Mouse (Mus musculus): ENCODE measurements around the gene Rnf144b. TPM values are rescaled to one million over a fixed set of nuclear protein-coding genes. Genes with fewer than 3 reads are reported as not detected.

The Rnf144b gene
- 3.1 and 3.4 TPM in 2 replicates for polyA plus RNA-seq (2015; fragmentation: Nextera tagmentation; extraction: Ambion mirVana)

- Histone ChIP-seq H3K9me3 (replicated peaks; ENCODE audit: control insufficient read depth, low read length) (no peaks in the 10 kb centered on the region), H3K4me2 (ENCODE audit: low read depth, low read length) (peak within 1 kb of the TSS; percentile 97), H3K4me1 (ENCODE audit: control insufficient read depth, insufficient read depth, low read length) (0 out of 2 replicates have a peak, but pooled peaks cover 4% of the 10 kb centered on the region), H3K27me3 (ENCODE audit: control insufficient read depth, insufficient read depth, low read length) (peaks cover 9% of the 10 kb centered on the region; the same call in 1 of the 2 replicates), H3K9ac (ENCODE audit: low read length) (peak within 1 kb of the TSS; percentile 70), H3K27ac (ENCODE audit: low read length) (no peak within 1 kb of the TSS), H3K4me3 (replicated peaks; ENCODE audit: low read length) (peak within 1 kb of the TSS; percentile 62), H3K36me3 (ENCODE audit: control insufficient read depth, insufficient read depth, low read length) (no peaks in the 10 kb centered on the region)
- WGBS, result 2% methylated on average over 55 of the region's 55 CpGs
- ATAC-seq (ENCODE audit: insufficient read depth, low FRiP score), result no peak; the same call in 1 of the 2 replicates
Observed at GRCm38 (mm10) chr13:47122537-47123430, at the start of gene Rnf144b. Gene Rnf144b (plus strand): TSS chr13:47122656.

DNA sequence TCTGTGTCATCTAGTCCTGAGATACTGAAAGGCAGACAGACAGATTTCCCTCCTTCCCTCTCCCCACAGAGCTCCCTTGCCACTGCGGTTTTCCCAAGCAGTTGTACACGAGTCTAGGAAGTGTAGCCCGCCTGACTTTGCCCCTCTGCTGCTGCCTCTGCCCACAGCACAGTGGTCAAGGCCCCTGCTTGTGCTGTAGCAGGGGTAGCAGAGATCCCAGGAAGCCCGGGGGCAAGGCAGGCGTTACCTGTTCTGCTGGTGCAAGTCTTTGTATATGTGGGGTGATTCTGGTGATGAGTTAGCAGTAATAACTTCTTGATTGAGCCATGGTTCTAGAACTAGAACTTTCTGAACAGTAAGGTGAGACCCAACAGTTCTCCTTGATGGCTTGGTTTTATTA lies 46.3 kb upstream of the Rnf144b start:
- Histone ChIP-seq H3K36me3 (ENCODE audit: control insufficient read depth, insufficient read depth, low read length) (peaks cover 14% of the 10 kb centered on the region; the same call in 1 of the 2 replicates), H3K4me3 (replicated peaks; ENCODE audit: low read length) (no peak overlapping the region), H3K4me1 (ENCODE audit: control insufficient read depth, insufficient read depth, low read length) (no peaks in the 10 kb centered on the region), H3K9ac (ENCODE audit: low read length) (no peak overlapping the region), H3K27me3 (ENCODE audit: control insufficient read depth, insufficient read depth, low read length) (no peaks in the 10 kb centered on the region), H3K9me3 (replicated peaks; ENCODE audit: control insufficient read depth, low read length) (no peaks in the 10 kb centered on the region), H3K27ac (ENCODE audit: low read length) (no peak overlapping the region), H3K4me2 (ENCODE audit: low read depth, low read length) (no peak overlapping the region)
- ATAC-seq (ENCODE audit: insufficient read depth, low FRiP score), result no peak
- WGBS, result 84% methylated on average over 5 of the region's 5 CpGs

GRCm38 (mm10) chr13:47077367-47077766 lies 45.1 kb upstream of the Rnf144b start:
- Histone ChIP-seq H3K27me3 (ENCODE audit: control insufficient read depth, insufficient read depth, low read length) (no peaks in the 10 kb centered on the region), H3K36me3 (ENCODE audit: control insufficient read depth, insufficient read depth, low read length) (peaks cover 16% of the 10 kb centered on the region; the same call in 1 of the 2 replicates), H3K9ac (ENCODE audit: low read length) (no peak overlapping the region), H3K4me2 (ENCODE audit: low read depth, low read length) (no peak overlapping the region), H3K27ac (ENCODE audit: low read length) (no peak overlapping the region), H3K9me3 (replicated peaks; ENCODE audit: control insufficient read depth, low read length) (no peaks in the 10 kb centered on the region), H3K4me1 (ENCODE audit: control insufficient read depth, insufficient read depth, low read length) (no peaks in the 10 kb centered on the region), H3K4me3 (replicated peaks; ENCODE audit: low read length) (no peak overlapping the region)
- no peak for ATAC-seq (ENCODE audit: insufficient read depth, low FRiP score)

GRCm38 (mm10) chr13:47078799-47079198 lies 43.7 kb upstream of the Rnf144b start:
- H3K27ac ChIP-seq (ENCODE audit: low read length), result no peak overlapping the region
- no peaks in the 10 kb centered on the region for H3K9me3 ChIP-seq (replicated peaks; ENCODE audit: control insufficient read depth, low read length)
- ATAC-seq (ENCODE audit: insufficient read depth, low FRiP score), result no peak
- H3K36me3 ChIP-seq (ENCODE audit: control insufficient read depth, insufficient read depth, low read length), result peaks cover 20% of the 10 kb centered on the region; the same call in 1 of the 2 replicates
- H3K4me2 ChIP-seq (ENCODE audit: low read depth, low read length), result no peak overlapping the region
- H3K4me1 ChIP-seq (ENCODE audit: control insufficient read depth, insufficient read depth, low read length), result no peaks in the 10 kb centered on the region
- no peak overlapping the region for H3K9ac ChIP-seq (ENCODE audit: low read length)
- 75% methylated on average over 5 of the region's 5 CpGs for WGBS
- H3K27me3 ChIP-seq (ENCODE audit: control insufficient read depth, insufficient read depth, low read length), result no peaks in the 10 kb centered on the region
- H3K4me3 ChIP-seq (replicated peaks; ENCODE audit: low read length), result no peak overlapping the region

GRCm38 (mm10) chr13:47080905-47081505 lies 41.5 kb upstream of the Rnf144b start:
- peaks cover 14% of the 10 kb centered on the region; the same call in 1 of the 2 replicates for H3K36me3 ChIP-seq (ENCODE audit: control insufficient read depth, insufficient read depth, low read length)
- 84% methylated on average over 4 of the region's 4 CpGs for WGBS

DNA sequence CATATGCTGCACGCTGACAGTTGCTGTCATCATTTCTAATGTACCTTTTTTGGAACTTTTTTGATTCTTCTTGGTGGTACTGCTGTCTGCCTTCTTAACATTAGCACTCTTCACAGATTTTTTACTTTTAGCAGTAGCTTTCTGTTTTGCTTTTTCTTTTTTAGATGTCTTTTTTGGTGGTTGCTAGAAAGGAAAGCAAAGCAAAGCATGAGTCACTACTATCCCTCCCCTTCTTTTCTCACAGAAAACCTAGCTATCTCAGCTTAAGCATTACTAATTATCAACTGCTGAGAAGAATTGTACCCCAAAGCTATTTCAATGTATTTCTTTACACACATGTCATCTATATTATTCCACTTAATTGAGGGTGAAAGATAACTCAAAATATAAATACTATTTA lies 34.0 kb upstream of the Rnf144b start:
- Histone ChIP-seq H3K4me1 (ENCODE audit: control insufficient read depth, insufficient read depth, low read length) (no peaks in the 10 kb centered on the region; the same call in 1 of the 2 replicates), H3K4me3 (replicated peaks; ENCODE audit: low read length) (no peak overlapping the region), H3K27me3 (ENCODE audit: control insufficient read depth, insufficient read depth, low read length) (no peaks in the 10 kb centered on the region), H3K9me3 (replicated peaks; ENCODE audit: control insufficient read depth, low read length) (no peaks in the 10 kb centered on the region), H3K36me3 (ENCODE audit: control insufficient read depth, insufficient read depth, low read length) (peaks cover 5% of the 10 kb centered on the region; the same call in 1 of the 2 replicates), H3K9ac (ENCODE audit: low read length) (no peak overlapping the region), H3K4me2 (ENCODE audit: low read depth, low read length) (no peak overlapping the region), H3K27ac (ENCODE audit: low read length) (no peak overlapping the region)
- WGBS, result 92% methylated on average over 1 of the region's 1 CpGs
- no peak for ATAC-seq (ENCODE audit: insufficient read depth, low FRiP score)

More at GRCm38 (mm10) chr13:47080905-47081505, 41.5 kb upstream of the Rnf144b start:
- H3K4me1 ChIP-seq (ENCODE audit: control insufficient read depth, insufficient read depth, low read length), result no peaks in the 10 kb centered on the region
- ATAC-seq (ENCODE audit: insufficient read depth, low FRiP score), result no peak
- no peaks in the 10 kb centered on the region for H3K9me3 ChIP-seq (replicated peaks; ENCODE audit: control insufficient read depth, low read length)
- no peaks in the 10 kb centered on the region for H3K27me3 ChIP-seq (ENCODE audit: control insufficient read depth, insufficient read depth, low read length)
- H3K27ac ChIP-seq (ENCODE audit: low read length), result no peak overlapping the region
- no peak overlapping the region for H3K9ac ChIP-seq (ENCODE audit: low read length)
- H3K4me3 ChIP-seq (replicated peaks; ENCODE audit: low read length), result no peak overlapping the region
- H3K4me2 ChIP-seq (ENCODE audit: low read depth, low read length), result no peak overlapping the region

GRCm38 (mm10) chr13:47089271-47089670 lies 33.2 kb upstream of the Rnf144b start:
- 70% methylated on average over 2 of the region's 2 CpGs for WGBS
- Histone ChIP-seq H3K4me1 (ENCODE audit: control insufficient read depth, insufficient read depth, low read length) (no peaks in the 10 kb centered on the region; the same call in 1 of the 2 replicates), H3K36me3 (ENCODE audit: control insufficient read depth, insufficient read depth, low read length) (peaks cover 7% of the 10 kb centered on the region; the same call in 1 of the 2 replicates), H3K9ac (ENCODE audit: low read length) (no peak overlapping the region), H3K27me3 (ENCODE audit: control insufficient read depth, insufficient read depth, low read length) (no peaks in the 10 kb centered on the region), H3K27ac (ENCODE audit: low read length) (no peak overlapping the region), H3K4me2 (ENCODE audit: low read depth, low read length) (no peak overlapping the region), H3K9me3 (replicated peaks; ENCODE audit: control insufficient read depth, low read length) (no peaks in the 10 kb centered on the region), H3K4me3 (replicated peaks; ENCODE audit: low read length) (no peak overlapping the region)
- no peak for ATAC-seq (ENCODE audit: insufficient read depth, low FRiP score)

- no peaks in the 10 kb centered on the region for H3K9me3 ChIP-seq (replicated peaks; ENCODE audit: control insufficient read depth, low read length)
- no peak for ATAC-seq (ENCODE audit: insufficient read depth, low FRiP score)
- no peak overlapping the region for H3K9ac ChIP-seq (ENCODE audit: low read length)
- WGBS, result 94% methylated on average over 2 of the region's 2 CpGs
- no peaks in the 10 kb centered on the region for H3K27me3 ChIP-seq (ENCODE audit: control insufficient read depth, insufficient read depth, low read length)
- no peak overlapping the region for H3K27ac ChIP-seq (ENCODE audit: low read length)
- peaks cover 13% of the 10 kb centered on the region; the same call in 1 of the 2 replicates for H3K36me3 ChIP-seq (ENCODE audit: control insufficient read depth, insufficient read depth, low read length)
- no peak overlapping the region for H3K4me2 ChIP-seq (ENCODE audit: low read depth, low read length)
- no peaks in the 10 kb centered on the region; the same call in 1 of the 2 replicates for H3K4me1 ChIP-seq (ENCODE audit: control insufficient read depth, insufficient read depth, low read length)
- no peak overlapping the region for H3K4me3 ChIP-seq (replicated peaks; ENCODE audit: low read length)
Observed at GRCm38 (mm10) chr13:47093791-47094190, 28.7 kb upstream of the Rnf144b start.

GRCm38 (mm10) chr13:47096591-47096990 lies 25.9 kb upstream of the Rnf144b start:
- Histone ChIP-seq H3K9me3 (replicated peaks; ENCODE audit: control insufficient read depth, low read length) (no peaks in the 10 kb centered on the region), H3K4me2 (ENCODE audit: low read depth, low read length) (no peak overlapping the region), H3K4me3 (replicated peaks; ENCODE audit: low read length) (no peak overlapping the region), H3K27me3 (ENCODE audit: control insufficient read depth, insufficient read depth, low read length) (no peaks in the 10 kb centered on the region), H3K27ac (ENCODE audit: low read length) (no peak overlapping the region), H3K36me3 (ENCODE audit: control insufficient read depth, insufficient read depth, low read length) (peaks cover 14% of the 10 kb centered on the region), H3K9ac (ENCODE audit: low read length) (no peak overlapping the region), H3K4me1 (ENCODE audit: control insufficient read depth, insufficient read depth, low read length) (no peaks in the 10 kb centered on the region)
- no peak for ATAC-seq (ENCODE audit: insufficient read depth, low FRiP score)
- WGBS, result 74% methylated on average over 2 of the region's 2 CpGs
